Mouse (Mus musculus) midbrain, embryonic 16.5 days (tissue): ENCODE data around the gene Mertk. TPM values are rescaled to one million over a fixed set of nuclear protein-coding genes. Genes with fewer than 3 reads are reported as not detected.

Source experiments
- ATAC-seq: fragments of 200-750 bp; cut with Nextera tagmentation; 2 replicates; pipeline ENCODE4 v1.8.0; 2017; ENCODE audit warnings: moderate TSS enrichment
- H3K27ac ChIP-seq: fragments of 300-500 bp; sonication (generic); 2 replicates; pipeline ENCODE4 v1.5.1; 2014; ENCODE audit warnings: mild to moderate bottlenecking, low read length, mixed read lengths
- H3K27me3 ChIP-seq: fragments of 300-500 bp; sonication (generic); 2 replicates; pipeline ENCODE4 v1.6.1; 2014; ENCODE audit warnings: low read depth, low read length, mixed read lengths; ENCODE audit not compliant: control insufficient read depth, insufficient read depth
- H3K36me3 ChIP-seq: fragments of 300-500 bp; sonication (generic); 2 replicates; pipeline ENCODE4 v1.6.1; 2014; ENCODE audit warnings: mild to moderate bottlenecking, low read length, moderate library complexity, mixed read lengths; ENCODE audit not compliant: control insufficient read depth, insufficient read depth
- H3K4me1 ChIP-seq: fragments of 300-500 bp; sonication (generic); 2 replicates; pipeline ENCODE4 v1.6.1; 2014; ENCODE audit warnings: mild to moderate bottlenecking, low read length, mixed read lengths; ENCODE audit not compliant: control insufficient read depth, insufficient read depth
- H3K4me2 ChIP-seq: fragments of 300-500 bp; sonication (generic); 2 replicates; pipeline ENCODE4 v1.6.1; 2014; ENCODE audit warnings: mild to moderate bottlenecking, low read length, mixed read lengths
- H3K4me3 ChIP-seq: fragments of 300-500 bp; sonication (generic); 2 replicates; pipeline ENCODE4 v1.5.1; 2014; ENCODE audit warnings: low read depth, mild to moderate bottlenecking, low read length, moderate library complexity, mixed read lengths
- H3K9ac ChIP-seq: fragments of 300-500 bp; sonication (generic); 2 replicates; pipeline ENCODE4 v1.6.1; 2014; ENCODE audit warnings: low read depth, low read length, mixed read lengths
- H3K9me3 ChIP-seq: fragments of 300-500 bp; sonication (generic); replicated peaks from 2 replicates; pipeline ENCODE4 v1.6.1; 2014; ENCODE audit warnings: mild to moderate bottlenecking, low read length, mixed read lengths; ENCODE audit not compliant: control insufficient read depth, poor library complexity, severe bottlenecking
- WGBS: fragments of 180-500 bp; shearing (Covaris S2); extraction: QIAGEN DNeasy Blood & Tissue Kit; methylation state at CpG from one replicate; pipeline ENCODE4 v1.1.7; 2014; 5-methylcytosine and 5-hydroxymethylcytosine counted together
- polyA plus RNA-seq: library from polyadenylated mRNA; unstranded; fragments of >200 nt; fragmentation: Nextera tagmentation; extraction: Ambion mirVana; gene quantifications from 2 replicates; pipeline ENCODE4 v1.2.1, GENCODE M21; 2015

The Mertk gene
- polyA plus RNA-seq, 1 experiment from 2014 or later: 1.9 TPM

DNA sequence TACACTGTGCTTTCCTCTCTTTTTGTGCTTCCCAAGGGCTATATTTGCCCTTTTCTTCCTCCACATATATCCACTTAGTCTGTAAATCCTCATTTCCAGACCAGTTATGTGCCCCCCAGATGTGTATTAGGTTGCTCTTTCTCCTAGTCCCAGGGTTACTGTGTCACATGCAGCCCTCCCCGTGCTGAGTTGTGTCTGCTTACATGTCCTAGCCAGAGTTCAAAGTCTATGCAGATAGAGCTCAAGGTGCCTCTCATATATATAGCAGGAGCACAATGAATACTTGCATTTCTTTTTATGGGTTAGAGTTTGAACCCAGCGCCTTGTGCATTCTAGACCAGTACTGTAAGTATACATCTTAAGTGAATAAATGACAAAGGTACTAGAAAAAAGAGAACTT lies 134.7 kb downstream of the Mertk start:
- peaks cover 42% of the 10 kb centered on the region for H3K36me3 ChIP-seq
- no peak overlapping the region for H3K4me3 ChIP-seq
- no peaks in the 10 kb centered on the region for H3K27me3 ChIP-seq
- H3K4me2 ChIP-seq: no peak overlapping the region
- no peaks in the 10 kb centered on the region for H3K4me1 ChIP-seq
- H3K9me3 ChIP-seq: no peaks in the 10 kb centered on the region
- H3K9ac ChIP-seq: no peak overlapping the region
- 95% methylated on average over 2 of the region's 2 CpGs for WGBS
- no peak for ATAC-seq
- no peak overlapping the region for H3K27ac ChIP-seq

DNA sequence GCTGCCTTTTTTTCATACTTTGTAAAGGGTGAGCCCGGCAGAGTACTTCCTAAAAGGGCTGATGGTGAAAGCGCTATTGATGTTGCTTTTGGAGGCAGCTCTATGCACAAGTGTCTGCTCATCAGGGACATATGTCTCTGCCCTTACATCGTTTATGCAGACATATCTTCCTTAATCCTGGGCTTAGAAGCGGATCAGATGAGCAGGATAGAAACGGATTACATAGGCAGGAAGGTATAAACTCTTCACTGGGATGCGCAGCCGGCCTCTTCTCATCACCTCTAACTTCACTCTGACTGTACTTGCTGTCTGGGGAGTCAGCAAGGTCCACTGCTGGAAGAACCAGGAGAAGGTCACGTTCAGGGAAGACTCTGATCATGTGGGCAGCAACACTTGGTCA lies 138.8 kb downstream of the Mertk start:
- Histone ChIP-seq H3K4me3 (no peak overlapping the region), H3K36me3 (peaks cover 31% of the 10 kb centered on the region), H3K27ac (no peak overlapping the region), H3K9me3 (no peaks in the 10 kb centered on the region), H3K9ac (no peak overlapping the region), H3K4me2 (no peak overlapping the region), H3K27me3 (no peaks in the 10 kb centered on the region), H3K4me1 (no peaks in the 10 kb centered on the region)
- 93% methylated on average over 8 of the region's 8 CpGs for WGBS
- ATAC-seq: no peak

DNA sequence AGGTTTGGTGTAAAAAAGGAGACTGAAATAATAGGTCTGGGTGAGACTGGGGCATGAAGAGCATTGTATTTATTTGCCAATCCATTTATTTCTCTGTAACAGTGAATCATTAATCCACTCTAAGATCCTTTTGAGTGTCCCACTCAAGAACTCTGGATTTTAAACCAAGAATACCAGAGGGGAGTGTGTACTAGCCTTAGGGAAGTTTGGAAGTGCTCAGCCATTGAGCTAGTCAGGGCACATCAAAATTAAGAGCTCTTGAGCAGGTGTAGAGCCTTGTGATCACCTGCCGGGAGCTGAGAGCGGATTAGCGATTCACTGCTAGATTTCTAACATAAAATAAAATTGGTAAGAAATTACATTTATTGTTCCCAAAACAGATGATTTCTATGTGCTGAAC lies 139.9 kb downstream of the Mertk start:
- WGBS: 87% methylated on average over 3 of the region's 3 CpGs
- H3K27me3 ChIP-seq: no peaks in the 10 kb centered on the region
- H3K9ac ChIP-seq: no peak overlapping the region
- no peak overlapping the region for H3K4me3 ChIP-seq
- H3K27ac ChIP-seq: no peak overlapping the region
- no peaks in the 10 kb centered on the region for H3K4me1 ChIP-seq
- ATAC-seq: no peak
- H3K9me3 ChIP-seq: no peaks in the 10 kb centered on the region
- H3K36me3 ChIP-seq: peaks cover 39% of the 10 kb centered on the region
- no peak overlapping the region for H3K4me2 ChIP-seq

DNA sequence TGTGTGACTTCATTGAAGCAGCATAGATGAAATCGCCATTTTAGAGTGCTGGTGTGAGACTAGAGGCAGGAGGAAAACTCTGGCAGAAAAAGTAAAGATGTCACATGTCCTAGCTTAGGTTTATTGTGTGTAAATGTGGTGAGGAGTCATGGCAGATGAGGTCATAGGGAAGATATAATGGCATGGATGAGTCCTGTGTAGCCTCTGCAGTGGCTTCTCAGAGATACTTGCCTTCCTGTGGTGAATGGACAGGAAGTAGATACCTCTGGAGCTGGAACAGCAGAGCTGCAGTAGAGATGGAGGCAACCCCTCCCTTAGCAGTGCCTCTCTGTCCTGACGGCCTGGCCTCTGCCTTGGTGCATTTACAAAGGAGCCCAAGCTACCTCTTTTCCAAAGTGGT lies 140.7 kb downstream of the Mertk start:
- no peak for ATAC-seq
- H3K27ac ChIP-seq: no peak overlapping the region
- no peaks in the 10 kb centered on the region for H3K27me3 ChIP-seq
- no peak overlapping the region for H3K9ac ChIP-seq
- no peaks in the 10 kb centered on the region for H3K9me3 ChIP-seq
- WGBS: 85% methylated on average over 2 of the region's 2 CpGs
- no peak overlapping the region for H3K4me2 ChIP-seq
- no peak overlapping the region for H3K4me3 ChIP-seq
- peaks cover 38% of the 10 kb centered on the region for H3K36me3 ChIP-seq
- no peaks in the 10 kb centered on the region for H3K4me1 ChIP-seq

DNA sequence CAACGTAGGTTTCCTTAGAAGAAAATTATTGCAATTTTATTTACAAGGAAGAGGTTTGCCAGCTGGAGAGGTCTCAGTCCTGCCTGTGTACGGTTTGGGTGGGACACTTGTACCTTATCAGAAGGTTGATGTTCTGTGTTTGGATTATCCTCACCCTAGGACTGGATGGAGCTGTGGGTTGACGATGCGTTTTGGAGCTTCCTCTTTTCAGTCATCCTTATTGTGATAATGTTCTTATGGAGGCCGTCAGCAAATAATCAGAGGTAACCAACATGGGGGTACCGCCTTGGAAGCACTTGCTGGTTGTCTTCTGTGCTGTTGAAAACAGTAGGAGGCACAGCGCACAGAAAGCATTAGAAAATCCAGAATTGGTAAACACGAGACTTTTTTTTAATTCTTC lies 143.7 kb downstream of the Mertk start:
- 89% methylated on average over 8 of the region's 8 CpGs for WGBS
- H3K36me3 ChIP-seq: peaks cover 33% of the 10 kb centered on the region

DNA sequence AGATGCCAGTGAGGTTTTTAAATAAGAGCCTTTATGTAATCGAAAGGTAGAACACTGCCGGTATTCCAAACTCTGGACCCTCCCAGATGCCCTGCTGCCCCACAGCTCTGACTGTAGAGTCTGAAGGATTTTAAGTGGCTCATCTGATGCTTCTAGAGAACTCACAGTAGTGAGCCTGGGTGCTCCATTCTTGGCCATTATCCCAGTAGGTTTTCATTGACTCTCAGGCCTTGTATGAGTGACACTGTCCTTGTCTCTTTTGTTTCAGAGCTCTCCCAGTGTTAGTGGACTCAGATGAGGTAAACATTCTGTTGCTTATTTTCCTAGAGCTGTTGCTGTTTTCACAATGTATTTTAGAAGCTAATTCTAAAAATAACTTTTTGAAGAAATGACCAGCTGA lies 151.3 kb downstream of the Mertk start:
- no peaks in the 10 kb centered on the region for H3K4me1 ChIP-seq

More for the DNA sequence above, 143.7 kb downstream of the Mertk start:
- no peak overlapping the region for H3K4me2 ChIP-seq
- H3K27ac ChIP-seq: no peak overlapping the region
- no peak overlapping the region for H3K4me3 ChIP-seq
- no peak for ATAC-seq
- H3K27me3 ChIP-seq: no peaks in the 10 kb centered on the region
- no peaks in the 10 kb centered on the region for H3K4me1 ChIP-seq
- no peak overlapping the region for H3K9ac ChIP-seq
- no peaks in the 10 kb centered on the region for H3K9me3 ChIP-seq

More for the DNA sequence above, 151.3 kb downstream of the Mertk start:
- Histone ChIP-seq H3K27me3 (no peaks in the 10 kb centered on the region), H3K4me3 (no peak overlapping the region), H3K27ac (no peak overlapping the region), H3K9ac (no peak overlapping the region), H3K36me3 (peaks cover 29% of the 10 kb centered on the region), H3K9me3 (no peaks in the 10 kb centered on the region), H3K4me2 (no peak overlapping the region)
- no peak for ATAC-seq
- WGBS: 89% methylated on average over 2 of the region's 2 CpGs

Other genes starting within 250 kb of the Mertk start
- not detected in 2 replicates for gene Spdye4c, start 107.7 kb upstream of the Mertk start, polyA plus RNA-seq
- 44.1 and 47.8 TPM in 2 replicates for gene Anapc1, start 11.6 kb upstream of the Mertk start, polyA plus RNA-seq
- 39.3 and 42.7 TPM in 2 replicates for gene Tmem87b, start 119.2 kb downstream of the Mertk start, polyA plus RNA-seq
- gene Fbln7, start 164.0 kb downstream of the Mertk start, polyA plus RNA-seq: 2.7 and 4.0 TPM in 2 replicates
- gene Zc3h8, start 245.1 kb downstream of the Mertk start, polyA plus RNA-seq: 16.1 and 17.7 TPM in 2 replicates